Mouse (Mus musculus) adrenal gland, adult 2 months (tissue): ENCODE measurements around the gene A730061H03Rik. TPM values are rescaled to one million over a fixed set of nuclear protein-coding genes. Genes with fewer than 3 reads are reported as not detected.

Experiments used
- DNase-seq: peaks from one replicate; pipeline ENCODE4 v3.0.0; 2021
- polyA plus RNA-seq: library from polyadenylated mRNA; depleted of rRNA; stranded (reverse); fragments of >200 nt; gene quantifications from 2 replicates; pipeline ENCODE4 v1.2.3, GENCODE M21; 2012
- total RNA-seq, 2 experiments: library from RNA; stranded (reverse); gene quantifications; 2 replicates each; pipeline ENCODE4 v1.2.3; 2021

Gene A730061H03Rik
- total and polyA plus RNA-seq, 3 experiments: 1.2 to 4.2 TPM; not detected in 1

DNA sequence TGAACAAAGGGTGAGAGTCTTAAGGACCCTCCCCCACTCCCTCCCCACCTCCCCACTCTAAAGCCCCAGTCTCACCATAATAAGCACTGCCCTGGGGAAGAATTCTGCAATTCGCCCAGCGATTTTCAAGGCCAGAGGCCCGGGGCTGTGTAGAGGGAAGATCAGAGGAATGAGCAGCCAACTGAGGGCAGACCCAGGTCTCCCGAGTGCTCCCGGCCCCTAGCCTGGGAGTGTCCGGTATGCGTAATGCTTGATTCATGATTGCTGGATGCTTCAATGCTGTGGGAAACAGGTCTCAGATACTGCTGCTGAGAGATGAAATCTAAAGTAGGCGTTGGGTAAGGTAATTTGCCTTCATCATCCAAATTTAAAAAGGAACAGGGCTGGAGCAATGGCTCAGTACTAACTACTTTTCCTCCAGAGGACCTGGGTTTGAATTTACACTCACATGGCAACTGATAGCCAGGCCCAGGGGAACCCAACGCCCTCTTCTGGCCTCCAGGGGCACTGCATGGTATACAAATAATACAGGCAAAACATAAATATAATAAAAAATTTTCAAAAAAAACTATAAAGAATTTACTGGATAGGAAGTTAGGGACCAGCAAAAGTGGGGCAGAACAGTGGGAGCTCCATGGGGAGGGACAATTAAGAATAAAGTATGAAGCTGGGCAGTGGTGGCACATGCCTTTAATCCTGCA is 21.9 kb upstream of the A730061H03Rik start:
- peak; percentile 64 for DNase-seq

DNA sequence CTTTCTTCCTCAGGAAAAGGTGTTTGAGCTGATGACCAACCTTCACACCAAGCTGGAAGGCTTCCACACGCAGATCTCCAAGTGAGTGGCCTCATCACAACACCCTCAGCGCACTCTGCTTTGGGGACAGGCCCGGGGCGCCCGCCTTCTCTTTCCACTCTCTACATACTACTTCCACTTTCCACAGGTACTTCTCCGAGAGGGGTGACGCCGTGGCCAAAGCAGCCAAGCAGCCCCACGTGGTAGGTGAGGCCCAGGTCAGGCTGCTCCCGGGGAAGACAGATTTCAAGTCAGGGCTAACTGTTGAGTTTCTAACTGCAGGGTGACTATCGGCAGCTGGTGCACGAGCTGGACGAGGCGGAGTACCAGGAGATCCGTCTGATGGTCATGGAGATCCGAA is 20.5 kb upstream of the A730061H03Rik start:
- DNase-seq: no peak

DNA sequence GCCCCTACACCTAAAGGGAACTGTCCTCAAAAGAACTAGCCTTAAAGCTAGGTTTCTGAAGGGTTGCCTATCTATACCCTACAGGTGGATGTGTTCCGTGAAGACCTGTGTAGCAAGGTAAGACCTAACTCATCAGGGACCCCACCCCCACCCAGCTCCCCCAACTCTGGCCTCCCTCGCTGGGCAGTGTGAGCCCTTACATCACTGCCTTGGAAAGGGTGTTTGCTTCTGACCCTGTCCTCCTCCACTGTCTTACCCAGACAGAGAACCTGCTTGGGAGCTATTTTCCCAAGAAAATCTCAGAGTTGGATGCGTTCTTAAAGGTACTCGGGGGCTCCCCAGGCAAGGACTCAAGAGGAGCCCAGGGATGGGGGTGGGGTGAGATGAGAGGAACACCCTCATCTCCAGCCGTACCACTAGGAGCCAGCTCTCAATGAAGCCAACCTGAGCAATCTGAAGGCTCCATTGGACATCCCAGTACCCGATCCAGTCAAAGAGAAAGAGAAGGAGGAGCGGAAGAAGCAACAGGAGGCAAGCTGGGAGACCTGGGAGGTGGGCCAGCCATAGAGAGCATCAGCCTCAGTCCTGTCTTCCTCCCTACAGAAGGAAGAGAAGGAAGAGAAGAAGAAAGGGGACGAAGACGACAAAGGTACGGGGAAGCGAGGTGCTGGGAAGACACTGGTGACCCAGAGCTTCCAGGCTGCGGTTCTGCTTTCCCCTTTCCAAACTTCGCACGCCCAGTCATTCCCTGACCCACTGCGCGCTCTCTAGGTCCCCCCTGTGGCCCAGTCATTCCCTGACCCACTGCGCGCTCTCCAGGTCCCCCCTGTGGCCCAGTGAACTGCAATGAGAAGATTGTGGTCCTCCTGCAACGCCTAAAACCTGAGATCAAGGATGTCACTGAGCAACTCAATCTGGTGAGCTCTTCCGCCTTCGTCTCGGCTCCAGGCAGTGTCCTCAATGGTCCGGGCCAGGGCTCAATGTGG is 19.6 kb upstream of the A730061H03Rik start:
- no peak for DNase-seq

DNA sequence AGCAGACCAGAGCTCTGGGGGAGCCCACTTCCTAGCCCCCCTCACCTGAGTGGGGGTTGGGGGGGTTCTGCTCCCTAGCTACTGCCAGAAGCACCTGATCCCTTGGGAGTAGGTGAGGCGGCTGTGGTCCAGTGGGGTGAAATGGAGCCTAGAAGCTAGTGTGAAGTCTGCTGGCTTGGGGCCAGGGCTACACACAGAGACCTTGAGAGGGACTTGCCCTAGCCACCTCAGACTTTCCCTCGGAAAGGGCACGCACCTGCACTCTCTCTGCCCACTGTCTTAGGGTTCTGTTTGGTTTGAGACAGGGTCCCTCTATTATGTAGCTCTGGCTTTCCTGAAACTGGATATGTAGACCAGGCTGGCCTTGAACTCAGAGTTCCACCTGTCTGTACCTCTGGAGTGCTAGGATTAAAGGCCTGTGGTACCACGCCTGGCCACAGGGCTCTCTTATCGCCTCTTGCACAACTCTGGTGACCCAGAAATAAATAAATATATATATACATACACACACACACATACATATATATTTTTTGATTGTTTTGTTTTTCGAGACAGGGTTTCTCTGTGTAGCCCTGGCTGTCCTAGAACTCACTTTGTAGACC is 18.6 kb upstream of the A730061H03Rik start:
- DNase-seq: peak; percentile 84

DNA sequence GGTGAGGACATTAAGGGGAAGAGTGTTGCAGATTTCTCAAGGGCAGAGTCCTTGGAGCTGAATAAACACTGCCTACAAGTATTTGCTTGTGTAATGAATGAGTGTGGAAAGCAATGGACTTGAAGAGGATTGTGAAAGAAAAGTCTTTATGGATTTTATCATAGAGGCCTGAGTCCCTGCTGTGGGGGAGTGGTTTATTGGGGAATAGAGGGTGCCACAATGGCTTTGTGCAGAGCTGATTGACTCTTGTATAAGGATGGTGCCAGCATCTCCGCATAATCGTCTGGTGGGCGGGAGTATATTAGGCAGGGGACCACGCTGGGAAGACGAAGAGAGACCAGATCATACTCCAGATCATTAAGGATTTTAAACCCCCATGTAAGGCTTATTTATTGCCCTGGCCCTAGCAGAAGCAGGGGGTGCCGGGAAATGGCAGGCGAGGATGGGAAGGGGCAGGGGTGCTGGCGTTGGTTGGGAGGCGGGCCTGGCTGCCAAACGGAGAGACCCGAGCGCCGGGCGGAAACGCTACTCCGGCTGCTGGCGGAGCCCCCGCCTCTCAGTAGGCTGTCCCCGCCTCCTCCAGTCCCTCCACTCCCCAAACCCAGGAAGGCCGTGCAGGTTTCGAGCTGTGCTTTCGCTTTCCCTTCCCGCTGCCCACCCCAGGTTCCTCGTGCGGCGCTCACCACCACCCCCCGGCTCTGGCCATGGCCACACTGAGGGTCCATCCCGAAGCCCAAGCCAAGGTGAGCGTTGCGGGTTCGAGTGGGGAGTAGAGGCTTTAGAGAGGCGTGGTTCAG is 17.9 kb upstream of the A730061H03Rik start, which contains the start of gene Psme1:
Psme1 (plus strand) TSS at position 253 of the 797 bp plus-strand sequence.
- peak; percentile 92 for DNase-seq

DNA sequence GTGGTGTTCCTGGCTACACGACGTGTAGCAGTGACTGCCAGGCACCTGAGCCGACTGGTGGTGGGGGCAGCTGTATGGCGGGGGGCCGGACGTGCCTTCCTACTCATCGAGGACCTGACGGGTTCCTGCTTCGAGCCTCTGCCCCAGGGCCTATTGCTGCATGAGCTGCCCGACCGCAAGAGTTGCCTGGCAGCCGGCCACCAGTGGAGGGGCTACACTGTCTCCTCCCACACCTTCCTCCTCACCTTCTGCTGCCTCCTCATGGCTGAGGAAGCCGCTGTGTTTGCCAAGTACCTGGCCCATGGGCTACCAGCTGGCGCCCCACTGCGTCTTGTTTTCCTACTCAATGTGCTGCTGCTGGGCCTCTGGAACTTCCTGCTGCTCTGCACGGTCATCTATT is 16.2 kb upstream of the A730061H03Rik start:
- DNase-seq: no peak

DNA sequence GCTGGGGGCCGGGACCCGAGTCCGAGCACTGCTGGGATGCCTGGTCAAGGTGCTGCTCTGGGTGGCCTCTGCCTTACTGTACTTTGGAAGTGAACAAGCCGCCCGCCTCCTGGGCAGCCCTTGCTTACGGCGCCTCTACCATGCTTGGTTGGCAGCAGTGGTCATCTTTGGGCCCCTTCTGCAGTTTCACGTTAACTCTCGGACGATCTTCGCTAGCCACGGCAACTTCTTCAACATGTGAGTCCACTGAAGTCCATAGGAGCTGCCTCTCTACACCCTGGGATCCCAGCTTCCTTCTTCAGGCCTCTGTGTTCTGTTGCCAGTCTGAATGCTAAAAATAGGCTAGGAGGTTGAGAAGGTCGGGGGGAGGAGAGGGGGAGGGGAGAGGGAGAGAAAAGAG is 15.5 kb upstream of the A730061H03Rik start:
- DNase-seq: no peak

DNA sequence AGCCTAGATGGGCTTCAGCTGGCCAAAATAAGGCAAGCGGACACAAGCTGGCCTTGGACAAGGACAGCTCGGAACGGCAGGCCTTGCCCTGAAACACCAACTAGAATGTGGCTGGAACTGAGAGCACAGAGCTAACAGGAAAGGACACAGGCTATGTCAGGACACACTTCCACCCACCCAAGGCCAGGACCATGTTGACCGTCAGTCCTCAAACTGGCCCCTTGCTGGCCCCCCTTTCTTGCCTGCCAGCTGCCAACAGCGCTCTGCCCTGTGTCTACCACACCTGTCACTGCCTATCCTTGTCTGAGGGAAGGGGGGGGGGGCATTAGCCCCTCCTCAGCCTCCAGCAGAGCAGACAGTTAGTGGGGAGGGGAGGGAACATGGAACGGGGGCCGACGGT is 15.1 kb upstream of the A730061H03Rik start, which contains the start of gene Fitm1:
Fitm1 (plus strand) TSS at position 316 of the 400 bp plus-strand sequence.
- peak; percentile 37 for DNase-seq

DNA sequence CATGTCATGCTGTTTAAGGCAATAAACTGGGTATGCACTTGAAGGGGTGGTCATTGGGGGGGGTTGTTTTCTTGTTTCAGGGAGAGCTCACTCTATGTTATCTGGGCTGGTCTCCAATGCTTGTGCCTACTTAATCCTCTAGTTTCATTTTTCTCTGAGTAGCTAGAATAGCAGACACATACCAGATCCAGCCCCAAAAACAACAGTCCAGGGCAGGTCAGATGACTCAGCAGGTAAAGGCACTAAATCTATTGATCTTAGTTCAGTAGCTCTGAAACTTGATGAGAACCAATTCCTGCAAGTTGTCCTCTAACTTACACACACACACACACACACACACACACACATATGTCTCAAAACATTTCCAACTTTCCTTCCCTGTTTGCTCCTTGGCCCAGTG is 11.6 kb upstream of the A730061H03Rik start:
- DNase-seq: no peak

DNA sequence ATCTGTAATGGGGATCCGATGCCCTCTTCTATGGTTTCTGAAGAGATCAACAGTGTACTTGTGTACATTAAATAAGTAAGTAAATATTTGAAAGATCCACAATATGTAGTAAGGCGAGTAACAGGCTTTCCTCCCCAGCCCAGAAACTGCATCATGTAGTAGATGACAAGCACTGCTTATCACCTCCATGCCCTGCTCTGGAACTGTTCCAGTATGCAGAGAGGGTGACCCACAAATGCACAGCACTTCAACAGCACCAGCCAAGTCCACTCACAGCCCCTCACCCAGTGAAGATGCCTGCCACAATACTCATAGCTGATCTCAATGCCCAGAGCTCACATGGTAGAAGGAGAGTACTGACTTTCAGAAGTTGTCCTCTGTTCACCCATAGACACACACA is 10.4 kb upstream of the A730061H03Rik start:
- DNase-seq: no peak

DNA sequence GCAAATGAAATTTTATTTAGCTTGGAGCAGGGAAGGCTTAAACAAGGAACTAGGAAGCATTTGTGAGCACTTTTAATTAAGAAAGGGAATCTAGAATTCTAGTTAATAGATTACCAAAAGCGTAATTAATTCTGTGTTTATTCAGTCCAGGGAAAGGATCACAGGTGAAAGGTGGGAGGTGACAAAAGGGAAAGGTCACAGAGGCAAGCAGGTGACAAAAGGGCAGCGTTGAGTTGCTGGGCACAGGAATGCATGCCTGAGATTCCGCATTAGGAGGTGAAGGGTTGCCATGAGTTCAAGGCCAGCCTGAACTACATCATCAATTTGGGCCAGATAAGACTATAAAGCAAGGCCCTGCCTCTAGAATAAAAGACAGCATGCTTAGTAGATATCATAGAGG is 7.3 kb upstream of the A730061H03Rik start:
- no peak for DNase-seq

DNA sequence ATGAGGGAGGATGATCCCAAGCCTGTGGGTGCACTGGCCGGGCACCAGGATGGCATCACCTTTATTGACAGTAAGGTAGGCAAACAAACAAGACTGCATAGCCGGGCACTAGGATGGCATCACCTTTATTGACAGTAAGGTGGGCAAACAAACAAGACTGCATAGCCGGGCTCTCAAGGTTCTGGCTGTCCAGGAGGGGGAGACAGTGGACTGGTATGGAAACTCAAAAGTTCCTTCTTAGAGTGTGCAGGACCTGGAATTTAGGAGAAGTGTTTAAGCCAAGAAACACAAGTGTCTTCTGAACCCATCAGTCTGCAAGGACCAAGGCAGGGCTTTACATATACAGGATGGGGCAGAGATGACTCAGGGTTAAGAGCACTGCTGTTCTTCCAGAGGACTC is 5.5 kb upstream of the A730061H03Rik start:
- DNase-seq: no peak

DNA sequence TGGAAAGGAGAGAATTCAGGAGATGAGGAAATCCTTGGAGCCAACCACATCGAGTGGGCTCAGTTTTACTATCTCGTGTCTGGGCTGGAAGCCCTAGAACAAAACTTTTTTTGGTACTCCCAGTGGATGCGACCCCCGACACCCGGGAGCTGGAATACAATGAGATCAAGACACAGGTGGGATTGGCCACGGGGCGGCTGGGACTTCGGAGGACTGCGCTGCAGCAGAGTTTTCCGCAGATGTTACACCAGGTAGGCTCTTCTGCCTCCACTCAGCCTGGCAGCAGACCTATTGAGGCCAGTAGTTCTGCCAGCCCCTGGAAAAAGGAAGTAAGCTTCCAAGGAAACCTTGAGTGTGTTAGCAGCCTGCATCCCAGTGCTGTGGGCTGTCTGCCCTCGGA is 3.0 kb upstream of the A730061H03Rik start:
- no peak for DNase-seq

DNA sequence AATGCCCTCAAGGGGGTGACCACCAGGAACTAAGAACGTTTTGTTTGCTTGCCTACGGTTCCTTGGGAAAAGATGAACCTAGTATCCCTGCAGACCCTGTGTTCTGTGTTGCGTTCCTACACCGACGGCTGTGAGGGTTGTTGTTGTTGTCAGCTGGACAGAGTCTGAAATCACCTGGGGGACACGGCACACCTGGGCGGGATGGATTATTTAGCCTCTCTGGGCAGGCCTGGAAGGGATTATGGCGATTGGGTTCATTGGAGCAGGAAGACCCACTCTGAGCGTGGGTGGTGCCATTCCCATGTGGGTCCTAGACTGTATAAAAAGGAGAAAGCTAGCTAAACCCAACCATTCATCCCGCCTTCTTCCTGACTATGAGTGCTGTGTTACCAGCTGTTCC is 1.7 kb upstream of the A730061H03Rik start:
- DNase-seq: no peak

DNA sequence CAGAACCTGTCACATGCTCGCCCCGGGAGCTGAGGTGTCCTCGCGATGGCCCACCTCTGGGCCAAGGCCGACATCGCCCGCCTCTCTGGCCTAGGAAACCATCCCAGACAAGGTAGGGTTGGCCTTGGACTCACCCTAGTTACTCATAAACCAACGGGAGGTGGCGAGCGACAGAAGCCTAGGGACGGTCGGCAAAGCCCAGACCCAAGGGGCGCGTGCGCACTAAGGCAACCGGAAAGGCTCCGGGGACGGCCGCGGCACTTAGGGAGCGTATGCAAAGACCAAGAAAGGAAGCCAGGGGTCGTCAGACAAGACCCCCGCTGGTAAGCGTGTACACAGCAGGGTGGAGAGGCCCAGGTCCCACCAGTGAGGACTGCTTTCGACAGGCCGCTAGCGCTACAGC is 406 bp downstream of the A730061H03Rik start, which contains the start of gene Dcaf11:
Dcaf11 (plus strand) TSS at position 208 of the 403 bp plus-strand sequence.
- peak; percentile 94 for DNase-seq

DNA sequence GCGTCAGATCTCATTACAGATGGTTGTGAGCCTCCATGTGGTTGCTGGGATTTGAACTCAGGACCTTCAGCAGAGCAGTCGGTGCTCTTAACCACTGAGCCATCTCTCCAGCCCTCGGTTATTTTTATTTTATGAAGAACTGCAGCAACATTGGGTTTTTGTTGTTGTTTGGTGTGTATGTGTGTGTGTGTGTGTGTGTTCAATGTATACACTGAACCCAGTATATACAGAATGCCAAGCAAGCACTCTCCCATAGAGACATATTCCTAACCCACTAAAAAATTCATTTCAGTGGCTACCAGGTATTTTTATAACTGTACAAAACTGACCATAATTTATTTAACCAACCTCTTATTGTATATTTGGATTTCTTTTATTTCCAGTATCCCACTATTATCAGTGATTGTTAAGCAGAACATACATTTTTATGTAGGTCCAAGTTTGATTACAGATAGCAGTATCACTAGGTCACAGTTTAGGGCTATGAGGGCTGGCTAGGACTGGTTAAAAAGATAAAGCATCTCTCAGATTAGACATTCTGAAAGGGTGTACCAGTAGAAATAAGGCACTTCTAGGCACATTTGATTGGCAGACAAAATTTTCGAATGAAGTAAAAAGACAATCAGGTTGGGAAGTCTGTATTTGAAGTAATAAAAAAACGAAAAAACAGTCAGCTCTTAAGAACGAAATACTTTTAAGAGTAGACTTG is 1.3 kb downstream of the A730061H03Rik start:
- DNase-seq: no peak

DNA sequence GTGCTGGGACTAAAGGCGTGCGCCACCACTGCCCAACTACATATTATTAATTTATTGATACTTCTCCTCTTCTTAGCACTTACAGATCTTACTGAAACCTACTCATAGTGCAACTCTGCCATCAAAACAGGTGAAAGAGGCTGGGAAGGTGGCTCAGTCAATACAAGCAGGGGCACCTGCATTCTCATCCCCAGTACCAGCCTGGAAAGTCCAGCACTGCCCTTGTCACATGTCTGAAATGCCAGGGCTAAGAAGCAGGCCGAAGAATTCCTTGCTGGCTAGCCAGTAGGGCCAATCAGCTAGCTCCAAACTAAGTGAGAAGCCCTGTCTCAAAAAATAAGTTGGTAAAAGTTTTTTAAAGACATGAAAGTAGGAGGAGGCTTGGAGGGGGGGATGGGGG is 2.6 kb downstream of the A730061H03Rik start:
- no peak for DNase-seq

DNA sequence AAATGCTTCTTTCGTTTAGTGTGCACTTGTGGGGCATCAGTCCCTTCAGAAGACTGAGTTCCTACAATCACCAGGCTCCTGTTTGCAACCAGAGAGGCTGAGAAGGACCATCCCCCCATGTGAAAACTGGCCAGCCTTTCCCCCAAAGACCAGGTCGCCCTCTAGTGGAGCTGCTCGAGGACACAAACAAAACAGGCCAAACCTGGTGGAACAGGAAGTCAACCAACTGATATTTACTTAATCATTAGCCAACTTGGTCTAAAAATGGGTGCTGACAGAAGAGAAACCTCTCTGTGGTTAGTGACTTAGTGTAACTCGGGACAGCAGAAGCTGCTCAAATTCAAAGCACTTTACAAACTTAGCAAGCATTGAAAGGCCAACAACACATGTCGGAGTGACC is 3.2 kb downstream of the A730061H03Rik start:
- peak; percentile 77 for DNase-seq

DNA sequence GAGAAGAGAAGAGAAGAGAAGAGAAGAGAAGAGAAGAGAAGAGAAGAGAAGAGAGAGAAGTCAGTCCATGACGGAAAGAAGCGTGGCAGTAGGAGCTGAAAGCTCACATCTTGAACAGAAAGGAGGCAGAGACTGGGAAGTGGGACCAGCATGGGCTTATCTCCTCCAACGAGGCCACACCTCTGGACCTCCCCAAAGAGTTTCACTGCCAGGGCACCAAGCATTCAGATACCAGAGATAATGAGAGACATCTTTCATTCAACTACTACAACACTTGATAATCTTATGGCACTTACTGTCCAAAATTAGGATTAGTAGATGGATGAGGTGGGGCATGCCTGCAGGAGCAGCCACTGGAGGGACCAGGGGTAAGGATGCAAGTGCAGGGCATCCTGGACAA is 4.4 kb downstream of the A730061H03Rik start:
- DNase-seq: no peak

DNA sequence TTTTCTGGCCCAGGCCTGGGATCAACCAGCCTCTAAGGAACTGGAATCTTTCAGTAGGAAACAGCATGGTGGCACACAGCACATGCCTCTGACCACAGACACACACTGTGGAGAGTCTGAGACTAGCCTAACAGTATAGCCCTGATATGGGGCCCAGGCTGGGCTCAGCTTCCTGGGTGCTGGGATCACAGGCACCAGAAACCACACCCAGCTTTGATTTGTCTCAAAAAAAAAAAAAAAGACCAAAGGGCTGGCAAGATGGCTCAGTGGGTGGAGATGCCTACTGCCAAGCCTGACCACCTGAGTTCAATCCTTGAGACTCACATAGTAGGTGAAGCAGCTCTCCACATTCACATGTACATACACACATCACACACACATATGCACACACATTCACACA is 5.6 kb downstream of the A730061H03Rik start:
- no peak for DNase-seq

DNA sequence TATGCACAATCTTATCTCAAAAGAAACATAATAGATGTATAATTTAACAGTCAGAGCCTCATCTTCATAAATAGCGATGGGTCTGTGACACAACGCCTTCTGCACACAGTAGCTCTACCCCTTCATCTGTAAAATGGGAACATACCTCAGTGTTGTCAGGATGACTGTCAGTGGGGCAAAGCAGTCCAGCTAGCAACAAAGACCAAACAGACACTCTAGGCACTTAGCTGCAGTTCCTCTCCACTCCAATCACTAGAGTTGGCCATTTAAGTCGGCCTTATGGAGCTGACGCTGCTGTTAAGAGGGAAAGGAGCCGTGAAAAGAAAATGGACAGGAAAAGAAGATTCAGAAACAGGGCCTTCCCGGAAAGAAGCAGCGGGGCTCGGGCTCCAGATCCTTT is 8.4 kb downstream of the A730061H03Rik start:
- no peak for DNase-seq
